Mouse (Mus musculus): ENCODE measurements around the gene Utrn.

Gene Utrn

GRCm38 (mm10) chr10:12869846-12870245 lies 681 bp upstream of the Utrn start:
- DNase-seq (ENCODE audit: inconsistent ontology term): no peak

GRCm38 (mm10) chr10:12868189-12869028 lies 756 bp downstream of the Utrn start:
- DNase-seq (ENCODE audit: inconsistent ontology term): peak; percentile 97

- no peak for DNase-seq (ENCODE audit: inconsistent ontology term)
Observed at GRCm38 (mm10) chr10:12867733-12868188, 1.4 kb downstream of the Utrn start.

GRCm38 (mm10) chr10:12866971-12867732 lies 2.0 kb downstream of the Utrn start:
- peak; percentile 70 for DNase-seq (ENCODE audit: inconsistent ontology term)

GRCm38 (mm10) chr10:12865201-12865600 lies 4.0 kb downstream of the Utrn start:
- no peak for DNase-seq (ENCODE audit: inconsistent ontology term)

- no peak for DNase-seq (ENCODE audit: inconsistent ontology term)
Observed at GRCm38 (mm10) chr10:12863581-12863980, 5.6 kb downstream of the Utrn start.

GRCm38 (mm10) chr10:12862047-12862446 lies 7.1 kb downstream of the Utrn start:
- no peak for DNase-seq (ENCODE audit: inconsistent ontology term)

GRCm38 (mm10) chr10:12861381-12861780 lies 7.8 kb downstream of the Utrn start:
- no peak for DNase-seq (ENCODE audit: inconsistent ontology term)

- no peak for DNase-seq (ENCODE audit: inconsistent ontology term)
Observed at GRCm38 (mm10) chr10:12860765-12861164, 8.4 kb downstream of the Utrn start.

GRCm38 (mm10) chr10:12860331-12860730 lies 8.8 kb downstream of the Utrn start:
- no peak for DNase-seq (ENCODE audit: inconsistent ontology term)

- DNase-seq (ENCODE audit: inconsistent ontology term): peak; percentile 89
Observed at GRCm38 (mm10) chr10:12858017-12858416, 11.1 kb downstream of the Utrn start.

GRCm38 (mm10) chr10:12854298-12854697 lies 14.9 kb downstream of the Utrn start:
- no peak for DNase-seq (ENCODE audit: inconsistent ontology term)

- no peak for DNase-seq (ENCODE audit: inconsistent ontology term)
Observed at GRCm38 (mm10) chr10:12853776-12854175, 15.4 kb downstream of the Utrn start.

GRCm38 (mm10) chr10:12853196-12853620 lies 16.0 kb downstream of the Utrn start:
- DNase-seq (ENCODE audit: inconsistent ontology term): no peak

GRCm38 (mm10) chr10:12852416-12853195 lies 16.6 kb downstream of the Utrn start:
- DNase-seq (ENCODE audit: inconsistent ontology term): no peak

- peak; percentile 64 for DNase-seq (ENCODE audit: inconsistent ontology term)
Observed at GRCm38 (mm10) chr10:12850781-12851471, 18.2 kb downstream of the Utrn start.

GRCm38 (mm10) chr10:12848322-12849108 lies 20.6 kb downstream of the Utrn start:
- DNase-seq (ENCODE audit: inconsistent ontology term): no peak

- DNase-seq (ENCODE audit: inconsistent ontology term): no peak
Observed at GRCm38 (mm10) chr10:12842543-12842942, 26.6 kb downstream of the Utrn start.

- DNase-seq (ENCODE audit: inconsistent ontology term): no peak
Observed at GRCm38 (mm10) chr10:12841497-12841896, 27.7 kb downstream of the Utrn start.

GRCm38 (mm10) chr10:12837636-12838035 lies 31.5 kb downstream of the Utrn start:
- peak; percentile 53 for DNase-seq (ENCODE audit: inconsistent ontology term)

Measured in Muller cell, postnatal 12 days (primary cell).